ENCODE assay signal across 23 mouse cellular contexts in the genomic region with DNA sequence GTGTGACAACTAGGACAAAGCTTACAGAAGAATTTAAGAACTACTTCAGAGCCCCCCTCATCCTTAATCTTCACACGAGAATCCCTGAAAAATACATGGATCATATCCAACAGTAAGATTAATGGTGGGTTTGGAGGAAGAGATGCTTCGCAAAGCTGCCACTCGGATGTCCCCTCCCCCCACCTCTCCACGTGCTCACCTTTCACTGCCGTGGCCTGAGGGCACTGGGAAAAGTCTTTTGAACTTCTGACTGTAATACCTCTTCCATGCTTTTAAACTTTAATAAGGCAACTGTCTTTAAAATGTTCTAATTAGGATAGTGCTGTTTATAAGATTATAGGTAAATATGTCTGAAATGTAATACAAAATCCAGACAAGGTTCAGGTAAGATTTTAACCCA.
"Had no signal": no experiment of that assay in that cellular context is flagged by ENCODE, and none has a peak within 500 bp of the region (broad histone marks: within the 10 kb centered on the region; RNA-seq: fewer than 3 reads in every experiment).

No protein-coding gene starts in this region.

- H3K9ac ChIP-seq: heart, embryonic 13.5 days; heart, embryonic 15.5 days; hindbrain, embryonic 13.5 days; hindbrain, embryonic 15.5 days; limb, embryonic 13.5 days; limb, embryonic 15.5 days; liver, embryonic 12.5 days; liver, embryonic 14.5 days had no signal

- ATAC-seq: hindbrain, postnatal 0 days; intestine, embryonic 16.5 days; liver, embryonic 12.5 days had no signal

- H3K9me3 ChIP-seq: heart, embryonic 13.5 days; heart, embryonic 15.5 days; hindbrain, embryonic 13.5 days; hindbrain, embryonic 15.5 days; limb, embryonic 13.5 days; limb, embryonic 15.5 days; liver, embryonic 12.5 days had no signal

- H3K4me3 ChIP-seq: gastrocnemius, adult 2 months; heart, adult 2 months; heart, embryonic 13.5 days; heart, embryonic 15.5 days; hindbrain, embryonic 13.5 days; hindbrain, embryonic 15.5 days; limb, embryonic 13.5 days; limb, embryonic 15.5 days; liver, embryonic 12.5 days had no signal

- H3K27me3 ChIP-seq: heart, embryonic 13.5 days; heart, embryonic 15.5 days; hindbrain, embryonic 13.5 days; hindbrain, embryonic 15.5 days; limb, embryonic 13.5 days; limb, embryonic 15.5 days; liver, embryonic 12.5 days had no signal

- H3K4me2 ChIP-seq: heart, embryonic 11.5 days; heart, embryonic 13.5 days; heart, embryonic 15.5 days; hindbrain, embryonic 13.5 days; hindbrain, embryonic 15.5 days; limb, embryonic 13.5 days; limb, embryonic 15.5 days; liver, embryonic 12.5 days had no signal

- DNase-seq: gastrocnemius, adult 2 months; gastrocnemius, postnatal 10 days; gastrocnemius, postnatal 36 days; heart, adult 11 months; heart, adult 2 months; heart, postnatal 14 days; heart, postnatal 36 days; kidney, adult 11 months; layer of hippocampus, adult 9-11 months; layer of hippocampus, postnatal 36 days; left cerebral cortex, postnatal 4 days had no signal

- H3K27ac ChIP-seq: gastrocnemius, adult 2 months; heart, adult 2 months; heart, embryonic 13.5 days; heart, embryonic 15.5 days; hindbrain, embryonic 13.5 days; hindbrain, embryonic 15.5 days; hindbrain, postnatal 0 days; kidney, postnatal 0 days; limb, embryonic 13.5 days; limb, embryonic 15.5 days; liver, embryonic 12.5 days; liver, embryonic 14.5 days had no signal
